Mouse (Mus musculus): Measurements from ENCODE around the gene Flnb. TPM values are rescaled to one million over a fixed set of nuclear protein-coding genes. Genes with fewer than 3 reads are reported as not detected.

Flnb gene
- total and polyA plus RNA-seq, 3 experiments, result 29.5 to 74.0 (median 61.6) TPM

DNA sequence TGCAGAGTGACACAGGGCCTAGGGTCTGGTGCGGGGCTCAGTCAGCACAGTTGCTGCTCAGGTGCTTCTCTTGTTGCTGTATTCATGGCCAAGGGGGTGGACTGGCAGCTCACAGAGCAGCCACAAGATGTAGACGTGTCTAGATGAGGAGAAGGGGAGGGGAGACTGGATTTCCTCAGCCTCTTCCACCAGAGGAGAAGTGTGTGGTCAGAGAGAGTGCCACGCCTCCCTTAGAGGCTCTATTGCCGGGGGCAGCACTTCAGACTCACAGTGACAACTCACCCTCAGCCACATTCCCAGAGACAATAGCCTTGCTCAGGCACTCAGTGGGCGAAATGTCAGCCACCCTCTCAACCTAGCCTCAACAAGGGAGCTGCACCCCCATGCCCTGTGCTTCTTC lies 127.5 kb downstream of the Flnb start:
- dilution Hi-C loops (cut with MboI; ENCODE audit: extremely low pct_ligation_motif_present, extremely low pct_unique_long_range_greater_than_20kb, low sequenced_read_pairs) (no loop called here), in situ Hi-C loops (cut with MboI; ENCODE audit: low pct_ligation_motif_present, low pct_unique_long_range_greater_than_20kb, low sequenced_read_pairs) (no loop called here)
- Histone ChIP-seq H3K4me1 (ENCODE audit: control insufficient read depth in 1 of 2, insufficient read depth in 2 of 2) (peaks cover 0 to 18% of the 10 kb centered on the region in 2 experiments; a peak in 2 of 4 replicates), H3K27me3 (replicated peaks) (no peaks in the 10 kb centered on the region), H3K4me2 (ENCODE audit: insufficient read depth, low read depth, poor library complexity, severe bottlenecking) (no peak overlapping the region), H3K27ac (ENCODE audit: insufficient read depth, low read depth) (no peak overlapping the region), H3K36me3 (replicated peaks in 1 of 2; ENCODE audit: control insufficient read depth in 1 of 2, insufficient read depth in 1 of 2, low read length in 1 of 2) (peaks cover 69 to 96% of the 10 kb centered on the region in 2 experiments), H3K9ac (ENCODE audit: insufficient read depth, low read depth) (no peak overlapping the region), H3K4me3 (replicated peaks in 1 of 3; ENCODE audit: low read depth in 2 of 3, low read length in 2 of 3, poor library complexity in 1 of 3) (no peak overlapping the region), H3K79me2 (replicated peaks; ENCODE audit: control insufficient read depth, extremely low read depth, insufficient read depth, poor library complexity, severe bottlenecking) (no peaks in the 10 kb centered on the region), H3K9me3 (replicated peaks; ENCODE audit: low read length) (no peaks in the 10 kb centered on the region)
- no peak for DNase-seq (ENCODE audit: extremely low read depth)
- TF ChIP-seq MAZ (IDR thresholded peaks at IDR 0.05; ENCODE audit: low read depth, low read length), result no peak
- no peak for TF ChIP-seq MXI1 (IDR thresholded peaks at IDR 0.05; ENCODE audit: low read depth, low read length)
- no peak for TF ChIP-seq GABPA (IDR thresholded peaks at IDR 0.05; ENCODE audit: insufficient replicate concordance, low read depth, low read length)
- TF ChIP-seq PAX5 (IDR thresholded peaks at IDR 0.05; ENCODE audit: low read length), result no peak
- no peak for TF ChIP-seq CTCF (conservative IDR thresholded peaks at IDR 0.05 in 1 of 2, IDR thresholded peaks at IDR 0.05 in 1 of 2; ENCODE audit: low read depth in 2 of 2, low read length in 2 of 2)
- TF ChIP-seq MEF2A (IDR thresholded peaks at IDR 0.05; ENCODE audit: borderline replicate concordance, low read depth, low read length), result no peak
- no peak for TF ChIP-seq ELF1 (IDR thresholded peaks at IDR 0.05; ENCODE audit: low read depth, low read length)
- TF ChIP-seq USF1 (IDR thresholded peaks at IDR 0.05; ENCODE audit: low read depth, low read length), result no peak

DNA sequence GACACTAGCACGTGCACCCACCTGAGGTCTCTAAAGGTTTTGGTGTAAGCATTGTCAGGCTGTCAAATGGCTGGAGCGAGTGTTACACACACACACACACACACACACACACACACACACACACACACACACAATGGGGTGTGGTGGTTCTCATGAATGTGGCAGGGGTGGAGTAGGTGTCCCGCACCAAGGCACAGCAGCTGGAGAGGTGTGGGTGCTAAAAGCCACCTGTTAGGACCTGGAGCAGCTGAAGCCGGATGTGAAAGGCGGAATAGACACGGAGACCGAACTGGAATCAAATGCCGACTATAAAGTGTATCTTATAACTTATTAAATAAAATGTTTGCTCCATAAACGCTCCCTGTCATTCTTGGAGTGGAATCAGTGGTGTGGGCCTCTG lies 133.5 kb downstream of the Flnb start:
- Histone ChIP-seq H3K9ac (ENCODE audit: insufficient read depth, low read depth) (no peak overlapping the region), H3K4me3 (replicated peaks in 1 of 3; ENCODE audit: low read depth in 2 of 3, low read length in 2 of 3, poor library complexity in 1 of 3) (no peak overlapping the region), H3K27me3 (replicated peaks) (no peaks in the 10 kb centered on the region), H3K36me3 (replicated peaks in 1 of 2; ENCODE audit: control insufficient read depth in 1 of 2, insufficient read depth in 1 of 2, low read length in 1 of 2) (peaks cover 34 to 61% of the 10 kb centered on the region in 2 experiments), H3K27ac (ENCODE audit: insufficient read depth, low read depth) (no peak overlapping the region), H3K9me3 (replicated peaks; ENCODE audit: low read length) (no peaks in the 10 kb centered on the region), H3K4me1 (ENCODE audit: control insufficient read depth in 1 of 2, insufficient read depth in 2 of 2) (peaks cover 0 to 22% of the 10 kb centered on the region in 2 experiments; a peak in 2 of 4 replicates), H3K79me2 (replicated peaks; ENCODE audit: control insufficient read depth, extremely low read depth, insufficient read depth, poor library complexity, severe bottlenecking) (no peaks in the 10 kb centered on the region), H3K4me2 (ENCODE audit: insufficient read depth, low read depth, poor library complexity, severe bottlenecking) (no peak overlapping the region)
- dilution Hi-C loops (cut with MboI; ENCODE audit: extremely low pct_ligation_motif_present, extremely low pct_unique_long_range_greater_than_20kb, low sequenced_read_pairs) (no loop called here), in situ Hi-C loops (cut with MboI; ENCODE audit: low pct_ligation_motif_present, low pct_unique_long_range_greater_than_20kb, low sequenced_read_pairs) (no loop called here)
- no peak for TF ChIP-seq ETS1 (conservative IDR thresholded peaks at IDR 0.05; ENCODE audit: low read depth, low read length)
- TF ChIP-seq MYC (IDR thresholded peaks at IDR 0.05; ENCODE audit: low read depth, low read length), result no peak
- no peak for TF ChIP-seq IRF4 (IDR thresholded peaks at IDR 0.05; ENCODE audit: low read depth, low read length)
- TF ChIP-seq RCOR1 (conservative IDR thresholded peaks at IDR 0.05; ENCODE audit: low read depth, low read length), result no peak
- TF ChIP-seq JUND (conservative IDR thresholded peaks at IDR 0.05; ENCODE audit: low read depth, low read length), result no peak
- TF ChIP-seq EP300 (IDR thresholded peaks at IDR 0.05; ENCODE audit: low read length), result no peak
- no peak for DNase-seq (ENCODE audit: extremely low read depth)
